Mouse (Mus musculus): ENCODE measurements at regions not wholly inside any gene's neighbourhood (a gene's known extent, or its start where the extent isn't known, plus 50 kb on each side); places are given as distances from the start of the nearest gene placed in this dataset.
A peak's percentile ranks its signal among the peaks of the same experiment; 100 is the strongest.

DNA sequence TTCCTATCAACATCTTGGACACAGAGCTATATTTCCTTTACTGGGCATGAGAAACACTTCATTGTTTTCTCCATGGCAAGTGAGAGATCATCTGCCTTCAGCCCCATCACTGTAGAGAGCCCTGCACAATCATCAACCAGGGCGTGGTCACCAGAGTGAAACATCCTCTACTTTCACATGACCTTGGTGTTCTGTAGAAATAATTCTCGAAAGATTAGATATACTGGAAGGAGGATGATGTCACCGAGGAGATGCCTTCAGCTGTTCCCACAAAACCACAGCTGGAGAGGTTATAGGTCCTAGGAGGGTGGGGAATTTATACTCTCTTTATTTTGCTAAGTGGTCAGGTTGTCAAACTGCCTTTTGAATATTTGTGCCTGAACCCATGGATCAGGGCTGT lies 196.4 kb upstream of the Marcks start:
- DNase-seq (ENCODE audit: low read depth in 2 of 2, low spot score in 2 of 2): no peak

GRCm38 (mm10) chr10:37326168-37326534 lies 187.4 kb upstream of the Marcks start:
- no peak for DNase-seq (ENCODE audit: low read depth in 2 of 2, low spot score in 2 of 2)

- no peak for DNase-seq (ENCODE audit: low read depth in 2 of 2, low spot score in 2 of 2)
These were observed 186.9 kb upstream of the Marcks start for GRCm38 (mm10) chr10:37325514-37326167.

DNA sequence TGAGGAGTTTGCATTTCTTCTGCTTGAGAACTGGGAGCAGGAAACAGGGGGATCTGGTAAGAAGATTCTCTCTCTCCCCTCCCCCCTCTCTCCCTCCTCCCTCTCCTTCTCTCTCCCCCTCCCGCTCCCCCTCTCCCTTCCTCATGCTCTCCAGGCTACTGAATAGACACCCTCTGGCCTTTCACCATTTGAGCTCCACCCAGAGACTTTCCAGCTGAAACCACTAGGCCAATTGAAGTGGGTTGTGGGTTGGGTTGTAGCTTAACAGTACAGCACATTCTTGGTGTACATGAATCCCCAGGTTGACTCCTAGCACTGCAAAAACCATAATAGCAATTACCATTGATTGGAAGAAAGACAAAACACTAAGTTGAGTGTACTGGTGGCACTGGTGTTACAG lies 185.0 kb upstream of the Marcks start:
- DNase-seq (ENCODE audit: low read depth in 2 of 2, low spot score in 2 of 2): peak; percentile 26 to 27

DNA sequence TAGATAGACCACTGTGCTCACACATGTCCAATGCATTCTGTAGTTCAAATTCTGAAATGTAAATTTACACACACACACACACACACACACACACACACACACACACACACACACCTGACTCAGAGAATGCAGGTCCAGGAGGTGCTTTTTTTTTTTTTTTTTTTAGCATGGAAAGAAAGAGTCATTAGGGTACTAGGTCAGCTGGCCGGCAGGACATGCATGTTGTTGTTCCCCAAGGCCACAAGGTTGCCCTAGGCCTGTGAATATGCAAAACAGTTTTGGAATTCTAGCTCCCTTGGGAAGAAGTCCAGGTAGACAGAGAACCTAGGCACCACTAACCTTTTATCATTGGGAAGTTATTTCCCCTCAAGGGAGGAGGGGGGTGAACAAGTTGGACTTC lies 184.1 kb upstream of the Marcks start:
- DNase-seq (ENCODE audit: low read depth in 2 of 2, low spot score in 2 of 2): no peak

GRCm38 (mm10) chr10:37322310-37322709 lies 183.6 kb upstream of the Marcks start:
- DNase-seq (ENCODE audit: low read depth in 2 of 2, low spot score in 2 of 2): no peak

DNA sequence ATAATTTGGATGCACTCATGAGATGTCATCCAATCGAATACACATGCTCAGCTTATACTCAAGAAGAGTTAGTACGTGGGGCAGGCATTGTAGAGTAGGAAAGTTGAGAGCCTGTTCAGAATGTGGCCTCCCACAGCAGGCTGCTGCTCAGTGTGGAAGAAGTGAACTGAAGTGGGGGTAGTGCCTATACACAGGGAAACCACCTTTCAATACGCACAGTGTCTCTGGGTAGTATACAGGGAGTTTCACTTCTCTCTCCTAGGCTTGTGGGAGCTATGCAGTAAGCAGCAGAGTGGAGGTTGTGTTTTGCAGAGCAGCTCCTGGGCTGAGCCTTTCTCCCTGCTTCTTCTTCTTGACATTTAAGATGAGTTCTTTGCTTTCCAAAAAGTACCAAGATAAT lies 182.5 kb upstream of the Marcks start:
- no peak for DNase-seq (ENCODE audit: low read depth in 2 of 2, low spot score in 2 of 2)

DNA sequence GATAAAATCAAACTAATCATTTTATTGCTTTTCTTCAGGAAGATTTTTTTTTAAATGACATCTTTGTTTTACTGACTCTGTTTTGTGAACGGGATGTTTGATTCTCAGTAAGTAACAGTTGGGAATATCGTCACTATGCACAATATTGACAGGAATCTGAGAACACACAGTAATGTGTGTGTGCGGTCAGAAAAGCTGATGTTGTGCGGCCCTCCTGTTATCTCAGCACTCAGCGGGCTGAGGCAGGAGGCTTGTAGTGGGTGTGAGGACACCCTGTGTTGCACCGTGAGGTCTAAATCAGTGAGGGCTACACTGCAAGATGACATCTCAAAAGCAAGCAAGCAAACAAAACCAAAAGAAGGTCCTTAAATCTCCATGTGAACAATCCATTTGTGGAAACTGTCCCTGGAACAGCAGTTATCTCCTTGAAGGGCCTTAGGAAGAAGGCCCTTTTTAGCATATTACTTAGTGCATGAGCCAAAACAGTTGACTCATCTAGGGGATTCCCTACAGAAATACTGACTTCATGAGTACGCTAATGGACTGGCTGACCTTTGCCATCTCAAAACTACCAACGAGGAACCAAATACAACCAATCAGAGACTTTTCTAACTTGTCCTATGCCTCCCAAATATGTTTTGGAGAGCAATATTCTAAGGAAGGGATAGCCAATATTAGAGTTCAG lies 181.2 kb upstream of the Marcks start:
- DNase-seq (ENCODE audit: low read depth in 2 of 2, low spot score in 2 of 2): no peak

GRCm38 (mm10) chr10:37316701-37317100 lies 178.0 kb upstream of the Marcks start:
- DNase-seq (ENCODE audit: low read depth in 2 of 2, low spot score in 2 of 2): no peak

GRCm38 (mm10) chr10:37315804-37316203 lies 177.1 kb upstream of the Marcks start:
- DNase-seq (ENCODE audit: low read depth in 2 of 2, low spot score in 2 of 2): no peak

DNA sequence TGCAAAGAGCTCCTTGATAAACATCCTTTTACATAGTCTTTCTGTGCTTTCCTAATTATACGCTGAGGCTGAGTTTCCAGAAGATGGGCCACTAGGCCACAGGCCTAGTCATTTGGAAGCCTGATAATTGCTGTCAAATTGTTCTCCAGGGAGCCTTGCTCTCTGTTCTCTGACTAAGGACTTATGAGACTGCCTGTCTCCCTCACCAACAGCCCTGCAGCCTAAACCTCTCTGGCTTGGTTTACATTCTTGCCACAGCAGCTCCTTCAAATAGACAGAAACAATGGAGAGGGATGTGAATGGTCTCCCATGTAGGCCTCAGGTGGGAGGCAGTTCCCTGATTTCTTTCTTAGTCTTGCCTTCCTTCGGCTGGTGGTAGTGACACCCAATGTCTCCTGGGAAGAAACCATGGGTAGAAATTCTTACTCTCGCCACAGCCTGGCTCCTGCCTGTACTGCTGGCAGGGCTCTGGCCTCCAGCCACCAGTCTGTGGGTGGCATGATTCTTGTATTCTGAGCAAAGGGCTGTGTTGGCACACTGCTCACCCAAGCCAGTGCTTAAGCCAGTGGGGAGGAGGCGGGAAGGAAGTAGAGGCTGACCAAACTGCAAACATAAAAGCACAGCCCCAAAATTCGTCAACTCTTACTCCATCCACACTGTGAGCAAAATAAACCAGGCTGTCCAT lies 176.2 kb upstream of the Marcks start:
- no peak for DNase-seq (ENCODE audit: low read depth in 2 of 2, low spot score in 2 of 2)

DNA sequence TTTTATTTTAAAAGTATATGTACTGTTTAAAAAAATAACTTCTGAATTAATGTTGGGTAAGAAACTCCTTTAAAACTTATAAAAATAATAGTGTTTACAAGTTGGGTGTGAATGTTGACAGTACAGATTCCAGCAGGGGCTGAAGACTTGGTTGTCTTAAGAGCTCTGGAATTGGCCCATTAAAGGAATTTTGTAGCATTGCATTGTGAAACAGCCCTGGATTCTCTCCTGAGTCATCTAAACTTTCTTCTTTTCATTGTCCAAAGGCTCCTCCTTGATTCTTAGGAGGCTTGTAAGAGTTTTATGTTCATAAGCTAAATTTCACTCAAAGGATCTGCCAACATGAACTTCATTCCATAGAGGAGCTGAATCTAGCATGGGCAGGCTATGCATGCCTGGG lies 174.7 kb upstream of the Marcks start:
- DNase-seq (ENCODE audit: low read depth in 2 of 2, low spot score in 2 of 2): no peak

GRCm38 (mm10) chr10:37310266-37310945 lies 171.7 kb upstream of the Marcks start:
- no peak for DNase-seq (ENCODE audit: low read depth in 2 of 2, low spot score in 2 of 2)

- no peak for DNase-seq (ENCODE audit: low read depth in 2 of 2, low spot score in 2 of 2)
These were observed 165.9 kb upstream of the Marcks start for GRCm38 (mm10) chr10:37304656-37305055.

GRCm38 (mm10) chr10:37300181-37300889 lies 161.6 kb upstream of the Marcks start:
- DNase-seq (ENCODE audit: low read depth in 2 of 2, low spot score in 2 of 2): no peak

- no peak for DNase-seq (ENCODE audit: low read depth in 2 of 2, low spot score in 2 of 2)
These were observed 160.1 kb upstream of the Marcks start for GRCm38 (mm10) chr10:37298689-37299421.

GRCm38 (mm10) chr10:37294231-37294630 lies 155.5 kb upstream of the Marcks start:
- no peak for DNase-seq (ENCODE audit: low read depth in 2 of 2, low spot score in 2 of 2)

- no peak for DNase-seq (ENCODE audit: low read depth in 2 of 2, low spot score in 2 of 2)
These were observed 154.6 kb upstream of the Marcks start for GRCm38 (mm10) chr10:37293292-37293691.

DNA sequence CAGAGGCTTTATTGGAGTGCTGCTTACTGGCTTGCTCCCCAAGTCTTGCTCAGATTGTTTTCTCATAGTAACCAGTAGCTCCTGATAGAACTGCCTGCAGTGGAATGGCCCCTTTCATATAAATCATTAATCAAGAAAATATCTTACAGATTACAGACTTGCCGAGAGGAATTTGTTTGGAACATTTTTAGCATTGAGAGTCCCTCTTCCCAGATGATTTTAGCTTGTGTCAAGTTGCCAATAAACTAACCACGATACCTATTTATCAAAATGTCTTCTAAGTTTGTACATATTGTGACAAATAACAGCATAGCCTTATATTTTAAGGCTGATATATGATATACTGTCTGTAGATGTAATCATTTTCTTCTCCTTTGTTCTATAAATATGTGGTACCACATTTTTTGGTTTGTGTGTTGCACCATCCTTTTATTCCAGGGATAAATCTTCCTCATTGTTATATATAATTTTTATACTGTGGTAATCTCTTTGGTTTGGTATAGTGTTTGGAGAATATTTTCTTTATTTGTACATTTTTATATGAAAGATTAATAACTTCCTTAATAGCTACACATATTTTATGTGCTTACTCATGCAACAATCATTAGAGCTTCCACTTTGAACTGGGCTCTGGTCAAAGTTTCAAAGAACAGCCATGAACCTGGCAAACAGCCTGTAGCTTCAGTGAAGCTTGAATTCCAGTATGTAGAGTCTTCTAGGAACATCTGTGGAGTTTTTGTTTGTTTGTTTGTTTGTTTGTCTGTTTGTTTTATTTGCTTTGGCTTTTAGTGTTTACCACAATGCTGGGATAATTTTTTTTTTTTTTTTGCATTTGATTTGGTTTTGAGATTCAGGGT lies 153.1 kb upstream of the Marcks start:
- no peak for DNase-seq (ENCODE audit: low read depth in 2 of 2, low spot score in 2 of 2)

All from CD8-positive naive resting alpha-beta T cell, adult 2 months (primary cell).